Mouse (Mus musculus) hindbrain, embryonic 11.5 days (tissue): ENCODE measurements at regions not wholly inside any gene's neighbourhood (a gene's known extent, or its start where the extent isn't known, plus 50 kb on each side); places are given as distances from the start of the nearest gene placed in this dataset.

Experiments
- ATAC-seq: fragments of 200-750 bp; cut with Nextera tagmentation; 2 replicates; pipeline ENCODE4 v1.8.0; 2017; ENCODE audit warnings: mild to moderate bottlenecking, moderate TSS enrichment, moderate library complexity; ENCODE audit not compliant: low FRiP score
- DNase-seq: peaks from one replicate; pipeline ENCODE4 v3.0.0-alpha.2; 2015; ENCODE audit warnings: low spot score
- H3K27ac ChIP-seq: fragments of 300-500 bp; sonication (generic); 2 replicates; pipeline ENCODE4 v1.5.1; 2014; ENCODE audit warnings: mild to moderate bottlenecking, low read depth, low read length
- H3K27me3 ChIP-seq: fragments of 300-500 bp; sonication (generic); 2 replicates; pipeline ENCODE4 v1.6.1; 2014; ENCODE audit warnings: mild to moderate bottlenecking, low read length, moderate library complexity, mixed read lengths; ENCODE audit not compliant: control insufficient read depth, insufficient read depth
- H3K36me3 ChIP-seq: fragments of 300-500 bp; sonication (generic); 2 replicates; pipeline ENCODE4 v1.6.1; 2014; ENCODE audit warnings: mild to moderate bottlenecking, low read length, moderate library complexity, mixed read lengths; ENCODE audit not compliant: control insufficient read depth, insufficient read depth
- H3K4me1 ChIP-seq: fragments of 300-500 bp; sonication (generic); replicated peaks from 2 replicates; pipeline ENCODE4 v1.6.1; 2014; ENCODE audit warnings: low read length, mixed read lengths; ENCODE audit not compliant: control insufficient read depth, insufficient read depth
- H3K4me2 ChIP-seq: fragments of 300-500 bp; sonication (generic); replicated peaks from 2 replicates; pipeline ENCODE4 v1.6.1; 2014; ENCODE audit warnings: mild to moderate bottlenecking, low read depth, low read length
- H3K4me3 ChIP-seq: fragments of 300-500 bp; sonication (generic); 2 replicates; pipeline ENCODE4 v1.5.1; 2014; ENCODE audit warnings: low read depth, low read length
- H3K9ac ChIP-seq: fragments of 300-500 bp; sonication (generic); 2 replicates; pipeline ENCODE4 v1.6.1; 2014; ENCODE audit warnings: low read depth, low read length
- H3K9me3 ChIP-seq: fragments of 300-500 bp; sonication (generic); 2 replicates; pipeline ENCODE4 v1.6.1; 2016; ENCODE audit warnings: low read length; ENCODE audit not compliant: control insufficient read depth
- WGBS: fragments of 180-500 bp; shearing (Covaris S2); extraction: QIAGEN DNeasy Blood & Tissue Kit; methylation state at CpG from one replicate; pipeline ENCODE4 v1.1.7; 2014; 5-methylcytosine and 5-hydroxymethylcytosine counted together

- no peaks in the 10 kb centered on the region for H3K36me3 ChIP-seq
- 61% methylated on average over 1 of the region's 1 CpGs for WGBS
- DNase-seq (no peak), ATAC-seq (no peak)
- no peak overlapping the region for H3K4me2 ChIP-seq
- no peaks in the 10 kb centered on the region for H3K4me1 ChIP-seq
- H3K4me3 ChIP-seq: no peak overlapping the region
- no peaks in the 10 kb centered on the region for H3K27me3 ChIP-seq
- H3K9ac ChIP-seq: no peak overlapping the region
- no peaks in the 10 kb centered on the region for H3K9me3 ChIP-seq
- H3K27ac ChIP-seq: no peak overlapping the region
These were observed 454.5 kb upstream of the Gje1 start for GRCm38 (mm10) chr10:15172558-15172957.

DNA sequence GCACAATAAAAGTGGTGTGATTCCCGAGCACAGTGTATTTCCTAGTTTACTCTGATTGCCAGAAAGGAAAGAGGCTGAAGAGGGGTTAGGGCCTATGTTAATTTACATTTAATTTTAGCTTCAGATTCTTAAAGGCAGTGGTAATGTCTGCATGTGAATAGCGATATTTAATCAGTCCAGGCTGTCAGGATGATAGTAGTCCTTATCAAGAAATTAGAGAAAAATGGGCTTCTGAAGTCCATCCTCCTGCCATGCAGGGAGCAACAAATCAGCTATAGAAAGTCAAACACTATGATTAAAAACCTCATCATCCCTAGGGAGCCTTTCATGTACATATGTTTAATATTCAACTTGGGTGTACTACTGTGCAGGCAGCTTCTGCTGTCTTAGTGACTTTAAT is 422.7 kb upstream of the Gje1 start:
- Histone ChIP-seq H3K9me3 (no peaks in the 10 kb centered on the region), H3K27me3 (no peaks in the 10 kb centered on the region), H3K4me2 (no peak overlapping the region), H3K4me1 (no peaks in the 10 kb centered on the region), H3K36me3 (no peaks in the 10 kb centered on the region), H3K27ac (no peak overlapping the region), H3K4me3 (no peak overlapping the region), H3K9ac (no peak overlapping the region)
- 83% methylated on average over 2 of the region's 2 CpGs for WGBS
- ATAC-seq (no peak), DNase-seq (no peak)
